Mouse (Mus musculus): ENCODE data around the gene Gli3.

DNA sequence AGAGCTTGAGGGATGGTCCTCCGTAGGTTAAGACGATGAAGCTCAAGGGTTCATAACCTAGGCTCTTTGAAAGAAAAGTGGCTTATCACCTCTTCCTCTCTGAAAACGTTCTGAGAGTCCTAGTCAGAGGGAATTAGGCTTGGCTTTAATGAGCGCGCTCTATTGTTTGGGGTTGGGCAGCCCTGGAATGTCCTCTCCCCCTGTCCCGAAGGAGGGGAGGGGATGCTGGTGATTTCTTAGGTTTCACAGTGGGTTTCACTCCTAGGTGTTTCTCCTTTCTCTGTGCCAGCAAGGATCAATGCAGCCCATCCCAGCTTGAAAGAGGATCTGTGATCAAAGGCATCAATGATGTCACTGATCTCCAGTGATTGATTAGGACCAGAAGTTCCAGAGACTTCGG, 24.3 kb downstream of the Gli3 start:
- TF ChIP-seq POLR2A (IDR thresholded peaks at IDR 0.05; ENCODE audit: insufficient read depth, low read depth, low read length) = no peak
- no peak for TF ChIP-seq CTCF (IDR thresholded peaks at IDR 0.05)
- TF ChIP-seq EP300 (IDR thresholded peaks at IDR 0.05; ENCODE audit: insufficient read depth, low read depth, low read length) = no peak
